Mouse (Mus musculus) right cerebral cortex, postnatal 25 days (tissue): ENCODE data around the gene Fmod.
A peak's percentile ranks its signal among the peaks of the same experiment; 100 is the strongest.

Source experiments
- DNase-seq: peaks from one replicate; pipeline ENCODE4 v3.0.0; 2022

Gene Fmod

GRCm38 (mm10) chr1:134078061-134078795, 41.2 kb downstream of the Fmod start:
- DNase-seq = no peak

DNA sequence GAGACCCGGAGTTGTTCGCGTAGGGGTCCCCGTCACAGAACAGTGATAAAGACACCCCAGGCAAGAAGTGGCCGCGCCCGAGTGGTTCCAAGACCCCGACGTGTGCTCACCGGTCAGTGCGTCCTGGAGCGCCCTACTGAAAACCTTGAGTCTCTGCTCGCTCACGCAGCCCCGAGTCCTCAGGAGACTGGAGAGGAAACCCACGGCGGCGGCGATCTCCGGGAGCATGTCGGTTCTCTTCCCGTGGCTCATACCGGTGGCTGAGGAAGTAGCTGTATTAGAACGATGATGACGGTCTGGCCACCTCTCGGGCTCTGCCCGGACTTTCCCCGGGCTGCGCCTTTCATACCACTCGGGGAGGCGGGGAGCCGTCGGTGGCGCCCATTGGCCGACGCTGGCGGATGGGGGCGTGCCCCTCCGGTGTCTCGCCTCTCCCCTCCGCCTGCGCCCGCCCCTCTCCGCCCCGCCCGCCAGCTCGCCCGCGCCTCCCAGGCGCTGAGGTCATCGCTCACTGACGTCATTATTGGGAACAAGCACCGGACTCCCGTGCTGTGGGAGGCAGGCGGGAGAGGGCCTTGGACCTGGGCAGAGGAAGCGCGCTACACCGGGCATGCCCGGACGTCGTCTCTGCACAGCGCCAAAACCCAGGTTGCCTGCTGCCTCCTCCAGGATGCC, 41.9 kb downstream of the Fmod start, which contains the start of gene Btg2:
Btg2 (minus strand) TSS at position 319 of the 675 bp plus-strand sequence.
- DNase-seq = peak; percentile 96

GRCm38 (mm10) chr1:134079477-134080163, 42.6 kb downstream of the Fmod start:
- DNase-seq = no peak

GRCm38 (mm10) chr1:134080406-134080805, 43.4 kb downstream of the Fmod start:
- no peak for DNase-seq

DNA sequence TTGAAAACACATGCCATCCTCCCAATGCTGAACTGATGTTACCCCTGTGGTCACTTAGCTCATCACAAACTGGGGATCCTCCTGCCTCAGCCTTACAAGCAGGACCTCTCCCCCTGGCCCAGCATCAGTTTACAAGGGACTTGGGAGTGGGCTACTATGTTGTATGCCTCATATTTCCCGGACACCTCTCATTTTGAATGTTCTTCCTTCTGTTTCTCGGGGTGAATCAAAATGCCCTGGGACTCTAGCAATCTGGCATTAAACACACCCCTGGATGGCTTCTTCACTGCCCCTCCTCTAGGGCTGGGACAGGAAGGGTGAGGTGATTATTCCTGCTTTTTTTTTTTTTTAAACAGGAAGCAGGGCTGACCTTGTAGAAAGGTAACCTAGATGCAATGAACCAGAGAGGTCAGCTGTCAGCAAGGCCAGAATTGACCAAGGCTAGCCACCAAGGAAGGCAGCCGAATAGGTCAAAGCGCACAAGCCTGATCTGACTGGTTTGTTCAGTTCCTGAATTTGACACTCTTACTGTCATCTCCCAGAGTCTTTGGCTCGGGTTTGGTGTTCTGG, 43.9 kb downstream of the Fmod start:
- no peak for DNase-seq

DNA sequence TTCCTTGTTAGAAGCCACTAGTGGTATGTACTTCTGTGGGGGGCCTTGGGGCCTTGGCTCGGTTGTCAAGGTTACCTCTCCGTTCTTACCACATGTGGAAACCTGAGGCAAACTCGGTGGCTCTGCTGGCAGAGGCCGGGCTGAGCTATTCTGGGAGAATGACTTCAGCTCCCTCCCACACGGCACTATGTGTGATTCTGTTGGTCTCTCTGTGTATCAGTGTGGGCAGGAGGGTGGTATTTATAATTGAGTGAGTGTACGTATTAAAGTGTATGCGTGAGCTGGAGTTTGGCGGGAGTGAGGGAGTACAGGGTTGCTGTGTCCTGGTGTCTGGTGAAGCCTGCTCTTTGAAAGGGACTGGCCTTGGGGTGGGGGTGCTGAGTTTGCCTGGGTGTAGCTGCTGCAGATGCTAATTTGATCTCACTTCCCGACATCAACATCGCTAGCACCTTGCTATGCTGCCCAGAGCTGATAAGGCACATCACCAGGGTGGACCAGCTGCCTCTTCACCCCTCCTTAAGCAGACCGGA, 46.0 kb downstream of the Fmod start:
- DNase-seq = peak; percentile 74

DNA sequence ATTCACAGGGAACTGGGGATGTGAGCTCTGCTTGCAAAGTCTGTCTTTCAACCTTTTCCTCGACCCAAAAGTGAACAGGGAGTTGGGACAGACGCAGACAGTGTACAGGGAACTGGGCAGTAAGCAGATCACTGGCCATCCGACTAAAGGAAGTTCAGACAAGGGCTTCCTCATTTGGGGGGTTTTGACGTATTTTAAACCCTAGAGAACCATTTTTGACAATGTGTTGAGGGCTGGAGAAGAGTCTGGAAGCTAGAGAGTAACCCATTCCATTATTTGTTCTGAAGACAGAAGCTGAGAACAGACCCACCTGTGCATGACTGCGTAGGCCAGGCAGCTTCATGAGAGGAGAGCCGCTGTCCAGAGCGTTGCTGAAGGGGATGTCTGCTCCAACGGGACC, 46.6 kb downstream of the Fmod start:
- no peak for DNase-seq

GRCm38 (mm10) chr1:134084128-134084527, 47.1 kb downstream of the Fmod start:
- DNase-seq = no peak

DNA sequence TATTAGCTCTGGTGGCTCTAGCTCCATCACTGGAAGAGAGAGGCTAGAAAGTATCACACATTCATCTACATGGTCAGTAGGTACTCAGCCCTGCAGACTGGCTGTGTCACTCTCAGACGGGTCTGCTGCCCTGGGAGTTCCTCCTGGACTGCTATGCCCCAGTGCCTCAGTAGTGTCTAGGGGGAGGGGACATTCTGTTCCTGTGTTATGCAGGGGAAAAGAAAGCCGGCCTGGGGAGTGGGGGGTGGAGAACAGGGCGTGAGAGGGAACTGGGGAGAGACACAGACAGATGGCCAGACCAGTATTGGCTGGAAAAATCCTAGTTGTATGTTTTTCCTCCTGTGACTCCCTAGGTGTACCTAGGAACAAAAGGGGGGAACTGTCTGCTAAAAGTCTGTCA, 49.0 kb downstream of the Fmod start:
- no peak for DNase-seq

GRCm38 (mm10) chr1:134086811-134087398, 49.9 kb downstream of the Fmod start:
- no peak for DNase-seq

GRCm38 (mm10) chr1:134089074-134089473, 52.0 kb downstream of the Fmod start:
- DNase-seq = no peak

GRCm38 (mm10) chr1:134091851-134092250, 54.8 kb downstream of the Fmod start:
- no peak for DNase-seq

- no peak for DNase-seq
These were observed 55.3 kb downstream of the Fmod start for GRCm38 (mm10) chr1:134092368-134092767.

- peak; percentile 93 for DNase-seq
These were observed 56.1 kb downstream of the Fmod start for GRCm38 (mm10) chr1:134092852-134093770.

DNA sequence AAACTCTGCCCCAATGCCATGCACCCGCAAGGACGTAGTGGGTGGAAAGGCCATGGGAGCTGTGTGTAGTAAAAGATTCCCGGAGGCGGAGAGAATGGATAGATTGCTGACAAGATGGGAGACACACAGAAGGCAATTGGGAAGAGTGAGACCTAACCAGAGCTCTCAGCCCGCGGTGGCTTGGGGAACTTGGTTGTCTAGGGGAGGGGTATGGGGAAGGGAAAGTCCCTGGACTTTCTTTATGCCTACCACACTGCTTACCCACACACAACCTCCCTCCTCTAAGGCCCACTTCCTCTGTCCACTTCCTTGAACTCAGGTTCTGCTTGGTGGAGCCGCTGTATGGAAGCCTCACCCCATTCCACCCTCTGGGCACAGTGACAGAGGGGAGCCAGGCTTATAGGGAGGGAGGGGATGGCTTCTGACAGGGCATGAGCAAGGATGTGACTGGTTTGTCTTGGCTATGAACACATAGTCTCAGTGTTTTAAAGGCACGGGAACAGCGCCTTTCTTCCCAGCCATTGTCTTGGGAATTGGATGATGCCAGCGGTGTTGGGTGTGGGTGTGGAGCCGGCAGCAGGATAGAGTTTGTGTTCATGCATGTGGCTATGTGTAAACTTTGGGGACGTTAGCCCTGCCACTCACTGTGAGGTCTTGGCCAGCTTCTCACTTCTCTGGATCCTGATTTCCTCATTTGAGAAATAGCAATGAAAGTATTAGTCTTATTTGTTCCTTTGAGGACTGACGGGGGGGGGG, 56.9 kb downstream of the Fmod start:
- no peak for DNase-seq

- no peak for DNase-seq
These were observed 58.1 kb downstream of the Fmod start for GRCm38 (mm10) chr1:134095033-134095612.

DNA sequence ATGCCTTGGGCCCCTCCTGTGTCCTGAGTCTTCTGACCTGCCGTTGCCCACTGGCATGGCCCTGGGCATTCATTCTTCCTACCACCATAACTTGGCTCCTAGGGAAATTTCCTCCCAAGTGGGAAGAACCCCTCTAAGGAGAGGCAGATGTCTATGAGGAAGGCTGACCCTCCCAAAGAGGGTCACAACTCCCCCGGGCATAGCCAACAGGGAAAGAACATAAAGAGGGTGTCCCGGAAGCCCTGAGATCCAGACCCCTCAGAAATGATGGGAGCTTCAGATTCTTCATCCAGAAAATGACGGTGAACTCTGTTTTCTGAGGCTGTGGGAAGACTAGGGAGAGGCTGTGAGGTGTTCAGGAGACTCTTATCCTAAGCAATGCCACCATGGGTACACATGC, 58.7 kb downstream of the Fmod start:
- no peak for DNase-seq

DNA sequence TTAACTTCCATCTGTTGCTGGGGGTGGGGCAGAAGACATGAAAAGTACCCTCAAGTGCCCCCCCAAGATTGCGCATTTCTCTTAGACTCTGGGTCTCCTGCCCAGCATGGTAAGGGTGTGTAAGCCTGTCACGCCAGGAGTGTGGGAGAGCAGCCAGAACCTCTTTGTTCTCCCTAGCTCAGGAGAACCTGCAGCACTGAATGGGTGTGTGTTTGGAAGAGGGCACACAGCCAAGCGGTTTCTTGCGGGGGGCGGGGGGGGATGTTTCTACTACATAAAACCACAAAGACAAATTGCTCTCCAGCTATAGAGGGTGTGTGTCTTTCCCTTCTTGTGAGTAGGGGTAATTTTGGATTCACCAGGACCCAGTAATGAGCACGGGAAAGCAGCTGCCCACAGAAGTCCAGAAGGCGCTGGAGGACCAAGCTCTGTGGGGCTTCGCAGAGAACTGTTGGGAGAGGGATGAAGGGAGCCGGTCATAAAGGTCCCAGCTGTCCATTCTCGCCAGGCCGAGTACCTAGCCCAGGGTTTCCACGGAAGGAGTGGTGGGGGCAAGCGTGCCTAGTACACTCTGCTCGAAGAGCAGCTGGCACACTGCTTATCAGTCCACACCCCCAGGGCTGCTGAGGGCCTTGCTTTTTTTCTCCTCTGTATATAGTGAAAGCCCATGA, 59.3 kb downstream of the Fmod start:
- DNase-seq = no peak

DNA sequence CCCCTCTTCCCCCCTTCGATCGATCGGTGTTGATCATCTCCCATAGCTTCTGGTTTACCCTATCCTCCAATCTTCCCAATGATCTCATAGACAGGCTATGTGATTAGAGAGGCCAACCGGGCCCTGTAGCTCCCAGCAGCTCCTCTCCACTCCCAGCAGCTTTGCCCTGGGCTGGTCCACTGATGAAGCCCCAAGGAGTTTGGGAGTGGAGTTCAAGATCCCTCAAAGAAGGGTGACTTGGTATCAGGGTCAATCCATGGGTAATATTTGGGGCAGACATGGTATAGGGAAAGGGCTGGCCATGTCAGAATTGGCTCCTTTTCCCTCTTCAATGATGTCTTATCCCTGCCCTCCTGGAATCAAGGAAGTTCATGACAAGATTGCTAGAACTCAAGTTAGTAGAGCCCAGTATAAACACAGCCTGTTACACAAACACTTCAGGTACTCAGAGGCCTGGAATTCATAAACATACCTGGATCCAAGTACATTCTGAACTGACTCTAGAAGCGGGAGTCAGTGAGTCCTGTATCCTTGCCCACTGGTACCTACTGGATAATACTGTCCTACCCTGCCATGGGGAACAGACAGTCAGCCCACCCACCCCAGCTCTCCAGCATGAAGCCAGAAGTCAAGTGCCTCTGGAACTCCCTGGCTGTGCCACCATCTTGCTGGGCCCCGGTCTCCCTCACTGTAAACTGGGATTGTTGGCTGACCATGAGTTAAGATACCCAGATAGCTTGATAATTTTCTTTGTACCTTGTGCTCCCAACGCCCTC, 60.2 kb downstream of the Fmod start:
- no peak for DNase-seq
